Mouse (Mus musculus): ENCODE measurements at regions not wholly inside any gene's neighbourhood (a gene's known extent, or its start where the extent isn't known, plus 50 kb on each side); places are given as distances from the start of the nearest gene placed in this dataset.

DNA sequence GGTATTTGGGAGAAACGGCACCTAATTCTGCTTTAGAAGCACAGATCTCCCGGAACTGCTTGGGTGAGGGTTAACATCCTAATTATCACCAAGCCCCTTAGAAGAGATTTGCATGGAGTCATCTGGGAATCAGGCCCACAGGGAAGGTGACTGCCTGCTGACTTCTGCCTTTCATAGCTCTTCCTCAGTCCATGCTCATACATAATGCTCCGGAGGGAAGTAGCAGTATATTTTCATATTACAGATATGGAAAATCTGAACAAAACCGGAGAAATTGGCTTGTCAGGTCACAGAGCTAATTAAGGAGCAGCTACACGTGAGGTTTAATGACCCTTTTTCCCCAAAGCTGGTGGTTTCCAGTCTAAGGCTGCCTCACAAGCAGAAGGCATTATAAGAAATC is 72.8 kb upstream of the Nbea start:
- no peak for DNase-seq (ENCODE audit: low read depth, low spot score)
- H3K4me1 ChIP-seq (ENCODE audit: control insufficient read depth in 2 of 2, insufficient read depth in 2 of 2, low read length in 2 of 2, poor library complexity in 1 of 2): no peaks in the 10 kb centered on the region
- H3K27ac ChIP-seq (ENCODE audit: insufficient read depth, low read depth, low read length, poor library complexity, severe bottlenecking): no peak overlapping the region
- TF ChIP-seq MAFK (IDR thresholded peaks at IDR 0.05; ENCODE audit: insufficient read depth, low read depth, low read length) (no peak), ZNF384 (IDR thresholded peaks at IDR 0.05; ENCODE audit: low read depth, low read length) (no peak), CHD2 (IDR thresholded peaks at IDR 0.05; ENCODE audit: low read depth, low read length) (no peak), HCFC1 (IDR thresholded peaks at IDR 0.05; ENCODE audit: borderline replicate concordance, insufficient read depth, low read length) (no peak), ZC3H11A (IDR thresholded peaks at IDR 0.05; ENCODE audit: borderline replicate concordance, low read depth, low read length) (no peak)
- no peaks in the 10 kb centered on the region for H3K36me3 ChIP-seq (ENCODE audit: control insufficient read depth, insufficient read depth, low read length, poor library complexity, severe bottlenecking)
- H3K4me3 ChIP-seq (ENCODE audit: insufficient read depth in 1 of 2, low read depth in 1 of 2, low read length in 2 of 2, poor library complexity in 1 of 2, severe bottlenecking in 1 of 2): no peak overlapping the region
- H3K9ac ChIP-seq (ENCODE audit: insufficient read depth, low read depth, low read length, poor library complexity, severe bottlenecking): no peak overlapping the region
- in situ Hi-C loops (cut with MboI; ENCODE audit: low sequenced_read_pairs in 2 of 2, unreplicated experiment in 2 of 2): no loop called here
- peaks cover 1% of the 10 kb centered on the region; the same call in 1 of the 2 replicates for H3K9me3 ChIP-seq (ENCODE audit: control insufficient read depth, insufficient read depth, low read depth, low read length)

DNA sequence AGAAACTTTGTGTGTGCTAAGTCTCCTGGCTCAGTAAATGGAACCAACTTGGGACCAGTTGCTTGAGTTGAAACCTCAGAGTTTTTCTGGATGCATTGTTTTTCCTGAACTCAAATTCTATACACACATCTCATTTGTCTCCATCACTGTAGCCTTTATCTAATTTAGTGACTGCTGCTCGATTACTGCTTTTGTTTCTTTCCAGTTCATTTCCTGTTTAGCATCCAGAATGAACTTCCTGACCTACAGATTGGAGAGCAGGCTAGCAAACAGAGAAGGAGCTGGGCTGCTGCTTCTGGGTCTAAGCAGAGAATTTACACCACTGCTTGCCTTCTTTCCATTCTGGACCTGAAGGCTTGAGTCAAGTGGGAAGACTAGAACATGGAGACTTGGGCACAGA is 60.9 kb upstream of the Nbea start:
- H3K36me3 ChIP-seq (ENCODE audit: control insufficient read depth, insufficient read depth, low read length, poor library complexity, severe bottlenecking): no peaks in the 10 kb centered on the region
- no peaks in the 10 kb centered on the region for H3K9me3 ChIP-seq (ENCODE audit: control insufficient read depth, insufficient read depth, low read depth, low read length)
- no peak overlapping the region for H3K9ac ChIP-seq (ENCODE audit: insufficient read depth, low read depth, low read length, poor library complexity, severe bottlenecking)
- no peak for DNase-seq (ENCODE audit: low read depth, low spot score)
- H3K27ac ChIP-seq (ENCODE audit: insufficient read depth, low read depth, low read length, poor library complexity, severe bottlenecking): no peak overlapping the region
- no peaks in the 10 kb centered on the region for H3K4me1 ChIP-seq (ENCODE audit: control insufficient read depth in 2 of 2, insufficient read depth in 2 of 2, low read length in 2 of 2, poor library complexity in 1 of 2)
- in situ Hi-C loops (cut with MboI; ENCODE audit: low sequenced_read_pairs in 2 of 2, unreplicated experiment in 2 of 2): no loop called here
- no peak for TF ChIP-seq ZC3H11A (IDR thresholded peaks at IDR 0.05; ENCODE audit: borderline replicate concordance, low read depth, low read length)
- TF ChIP-seq MAFK (IDR thresholded peaks at IDR 0.05; ENCODE audit: insufficient read depth, low read depth, low read length): no peak
- no peak overlapping the region for H3K4me3 ChIP-seq (ENCODE audit: insufficient read depth in 1 of 2, low read depth in 1 of 2, low read length in 2 of 2, poor library complexity in 1 of 2, severe bottlenecking in 1 of 2)

GRCm38 (mm10) chr3:56238228-56238627 is 54.7 kb upstream of the Nbea start:
- H3K27ac ChIP-seq (ENCODE audit: insufficient read depth, low read depth, low read length, poor library complexity, severe bottlenecking): no peak overlapping the region
- no peaks in the 10 kb centered on the region for H3K4me1 ChIP-seq (ENCODE audit: control insufficient read depth in 2 of 2, insufficient read depth in 2 of 2, low read length in 2 of 2, poor library complexity in 1 of 2)
- in situ Hi-C loops (cut with MboI; ENCODE audit: low sequenced_read_pairs in 2 of 2, unreplicated experiment in 2 of 2): no loop called here
- no peak for DNase-seq (ENCODE audit: low read depth, low spot score)
- H3K9ac ChIP-seq (ENCODE audit: insufficient read depth, low read depth, low read length, poor library complexity, severe bottlenecking): no peak overlapping the region
- no peaks in the 10 kb centered on the region for H3K9me3 ChIP-seq (ENCODE audit: control insufficient read depth, insufficient read depth, low read depth, low read length)
- TF ChIP-seq ZNF384 (IDR thresholded peaks at IDR 0.05; ENCODE audit: low read depth, low read length) (no peak), ZC3H11A (IDR thresholded peaks at IDR 0.05; ENCODE audit: borderline replicate concordance, low read depth, low read length) (no peak), HCFC1 (IDR thresholded peaks at IDR 0.05; ENCODE audit: borderline replicate concordance, insufficient read depth, low read length) (no peak), MAFK (IDR thresholded peaks at IDR 0.05; ENCODE audit: insufficient read depth, low read depth, low read length) (no peak)
- no peaks in the 10 kb centered on the region for H3K36me3 ChIP-seq (ENCODE audit: control insufficient read depth, insufficient read depth, low read length, poor library complexity, severe bottlenecking)
- no peak overlapping the region for H3K4me3 ChIP-seq (ENCODE audit: insufficient read depth in 1 of 2, low read depth in 1 of 2, low read length in 2 of 2, poor library complexity in 1 of 2, severe bottlenecking in 1 of 2)

- no peak overlapping the region for H3K4me3 ChIP-seq (ENCODE audit: insufficient read depth in 1 of 2, low read depth in 1 of 2, low read length in 2 of 2, poor library complexity in 1 of 2, severe bottlenecking in 1 of 2)
- DNase-seq (ENCODE audit: low read depth, low spot score): no peak
- no peaks in the 10 kb centered on the region for H3K36me3 ChIP-seq (ENCODE audit: control insufficient read depth, insufficient read depth, low read length, poor library complexity, severe bottlenecking)
- H3K9me3 ChIP-seq (ENCODE audit: control insufficient read depth, insufficient read depth, low read depth, low read length): no peaks in the 10 kb centered on the region
- H3K27ac ChIP-seq (ENCODE audit: insufficient read depth, low read depth, low read length, poor library complexity, severe bottlenecking): no peak overlapping the region
- in situ Hi-C loops (cut with MboI; ENCODE audit: low sequenced_read_pairs in 2 of 2, unreplicated experiment in 2 of 2): no loop called here
- no peaks in the 10 kb centered on the region for H3K4me1 ChIP-seq (ENCODE audit: control insufficient read depth in 2 of 2, insufficient read depth in 2 of 2, low read length in 2 of 2, poor library complexity in 1 of 2)
- H3K9ac ChIP-seq (ENCODE audit: insufficient read depth, low read depth, low read length, poor library complexity, severe bottlenecking): no peak overlapping the region
- TF ChIP-seq ZC3H11A (IDR thresholded peaks at IDR 0.05; ENCODE audit: borderline replicate concordance, low read depth, low read length) (no peak), CHD2 (IDR thresholded peaks at IDR 0.05; ENCODE audit: low read depth, low read length) (no peak), ZNF384 (IDR thresholded peaks at IDR 0.05; ENCODE audit: low read depth, low read length) (no peak), HCFC1 (IDR thresholded peaks at IDR 0.05; ENCODE audit: borderline replicate concordance, insufficient read depth, low read length) (no peak), MAFK (IDR thresholded peaks at IDR 0.05; ENCODE audit: insufficient read depth, low read depth, low read length) (no peak)
Measured at GRCm38 (mm10) chr3:56236163-56236562, 52.7 kb upstream of the Nbea start.

Measured in ES-E14 (cell line).